Mouse (Mus musculus): ENCODE data around the gene Isg20. TPM values are rescaled to one million over a fixed set of nuclear protein-coding genes. Genes with fewer than 3 reads are reported as not detected.

The Isg20 gene
- polyA plus RNA-seq, 1 experiment from 2014 or later: 4.5 TPM

DNA sequence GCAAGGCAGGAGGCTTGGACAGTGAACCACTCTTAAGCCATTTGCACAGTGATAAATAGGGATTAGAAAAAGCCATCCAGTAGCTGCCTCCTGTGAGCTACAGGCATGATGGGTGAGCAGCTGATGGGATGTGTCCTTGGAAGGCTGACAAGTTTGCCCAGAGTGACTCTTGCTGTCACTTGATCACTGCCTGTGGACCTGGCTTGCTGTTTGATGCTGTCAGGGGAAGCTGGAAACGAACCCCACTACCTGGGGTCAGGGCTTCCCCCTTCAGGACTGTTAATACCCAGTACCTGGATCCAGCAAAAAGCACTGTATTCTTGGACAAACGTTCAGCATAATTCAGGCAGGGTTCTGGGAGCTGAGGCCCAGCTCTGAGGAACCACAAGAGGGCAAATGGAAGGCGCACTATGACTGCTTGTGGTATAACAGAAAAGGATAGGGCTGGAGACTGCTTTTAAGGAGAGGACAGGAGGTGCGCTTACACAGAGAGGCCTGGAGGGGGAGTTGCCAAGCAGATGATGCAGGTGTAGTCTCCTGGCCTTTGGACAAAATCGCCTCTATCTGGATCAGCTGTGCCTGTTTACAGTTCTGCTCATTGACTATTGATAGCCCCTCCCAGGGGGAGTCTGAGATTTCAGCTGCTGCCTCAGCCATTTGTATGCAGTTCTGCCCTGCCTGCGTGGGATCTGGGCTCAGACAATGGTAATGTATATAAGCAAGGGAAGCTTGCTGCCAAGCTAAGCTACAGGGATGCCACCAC, 2.7 kb upstream of the Isg20 start:
- Histone ChIP-seq H3K9ac (no peak overlapping the region), H3K36me3 (peaks cover 6% of the 10 kb centered on the region; the same call in 1 of the 2 replicates), H3K9me3 (no peaks in the 10 kb centered on the region), H3K27ac (no peak overlapping the region), H3K4me3 (replicated peaks) (no peak overlapping the region), H3K4me1 (replicated peaks) (peaks cover 13% of the 10 kb centered on the region; the same call in 1 of the 2 replicates), H3K27me3 (replicated peaks) (no peaks in the 10 kb centered on the region), H3K4me2 (replicated peaks) (no peak overlapping the region)
- ATAC-seq: no peak
- 46% methylated on average over 6 of the region's 6 CpGs for WGBS

DNA sequence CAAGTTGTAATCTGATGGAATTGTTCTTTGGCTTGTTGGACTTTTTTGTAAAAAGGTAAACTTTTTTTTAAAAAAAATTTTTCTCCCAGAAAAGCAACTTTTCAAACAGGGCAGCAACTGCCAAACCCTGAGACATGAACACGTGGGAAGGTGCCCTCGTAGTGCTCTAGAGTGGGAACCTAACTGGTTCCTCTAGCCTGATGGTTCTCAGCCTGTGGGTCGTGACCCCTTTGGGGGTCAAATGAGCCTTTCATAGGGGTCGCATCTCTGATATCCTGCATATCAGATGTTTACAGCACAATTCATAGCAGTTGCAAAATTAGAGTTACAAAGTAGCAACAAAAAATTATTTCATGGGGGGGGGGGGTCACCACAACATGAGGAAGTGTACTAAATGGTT, 2.0 kb upstream of the Isg20 start:
- no peak overlapping the region for H3K4me2 ChIP-seq (replicated peaks)
- no peak overlapping the region for H3K9ac ChIP-seq
- H3K4me1 ChIP-seq (replicated peaks): peaks cover 13% of the 10 kb centered on the region; the same call in 1 of the 2 replicates
- no peak overlapping the region for H3K27ac ChIP-seq
- peaks cover 6% of the 10 kb centered on the region; the same call in 1 of the 2 replicates for H3K36me3 ChIP-seq
- WGBS: 90% methylated on average over 4 of the region's 4 CpGs
- no peak overlapping the region for H3K4me3 ChIP-seq (replicated peaks)
- no peaks in the 10 kb centered on the region for H3K27me3 ChIP-seq (replicated peaks)
- no peaks in the 10 kb centered on the region for H3K9me3 ChIP-seq
- no peak for ATAC-seq

DNA sequence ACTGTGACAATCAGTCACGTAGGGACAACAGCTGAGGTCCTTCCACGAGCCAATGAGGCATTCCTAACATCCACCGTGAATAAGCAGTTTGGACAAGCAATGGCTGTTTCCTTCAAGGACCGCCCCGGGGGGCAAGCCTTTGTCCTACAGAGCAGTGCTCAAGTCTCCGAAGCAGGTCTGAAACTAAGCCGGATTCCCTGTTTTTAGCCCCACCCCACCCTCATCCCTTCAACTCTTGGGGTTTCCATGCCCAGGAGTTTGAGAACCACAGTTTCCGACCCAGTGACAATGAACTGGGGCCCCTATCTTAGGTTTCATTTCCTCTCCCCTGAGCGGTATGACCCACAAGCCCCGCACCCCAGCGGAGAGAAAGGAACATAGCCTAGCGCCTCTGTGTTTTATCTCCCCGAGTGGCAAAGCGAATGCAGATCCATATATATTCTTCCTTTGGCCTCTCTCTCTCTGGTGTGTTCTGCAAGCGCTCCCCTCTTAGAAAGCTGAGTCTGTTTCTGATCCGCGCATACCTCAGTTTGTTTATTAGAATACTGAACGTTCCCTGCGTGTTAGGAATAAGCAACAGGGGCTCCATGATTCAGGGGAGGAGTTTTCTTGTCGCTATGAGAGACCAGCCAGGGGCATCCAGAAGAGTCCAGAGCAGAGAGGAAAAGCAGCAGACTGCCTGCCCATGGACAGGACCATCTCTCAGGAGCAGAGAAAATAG, 811 bp upstream of the Isg20 start:
- Histone ChIP-seq H3K4me2 (replicated peaks) (peak overlapping the region; percentile 54), H3K27me3 (replicated peaks) (no peaks in the 10 kb centered on the region), H3K4me1 (replicated peaks) (peaks cover 13% of the 10 kb centered on the region; the same call in 1 of the 2 replicates), H3K9me3 (no peaks in the 10 kb centered on the region), H3K9ac (no peak overlapping the region), H3K36me3 (no peaks in the 10 kb centered on the region), H3K27ac (no peak overlapping the region), H3K4me3 (replicated peaks) (peak overlapping the region; percentile 9; the same call in 1 of the 2 replicates)
- ATAC-seq: no peak
- 15% methylated on average over 20 of the region's 20 CpGs for WGBS

DNA sequence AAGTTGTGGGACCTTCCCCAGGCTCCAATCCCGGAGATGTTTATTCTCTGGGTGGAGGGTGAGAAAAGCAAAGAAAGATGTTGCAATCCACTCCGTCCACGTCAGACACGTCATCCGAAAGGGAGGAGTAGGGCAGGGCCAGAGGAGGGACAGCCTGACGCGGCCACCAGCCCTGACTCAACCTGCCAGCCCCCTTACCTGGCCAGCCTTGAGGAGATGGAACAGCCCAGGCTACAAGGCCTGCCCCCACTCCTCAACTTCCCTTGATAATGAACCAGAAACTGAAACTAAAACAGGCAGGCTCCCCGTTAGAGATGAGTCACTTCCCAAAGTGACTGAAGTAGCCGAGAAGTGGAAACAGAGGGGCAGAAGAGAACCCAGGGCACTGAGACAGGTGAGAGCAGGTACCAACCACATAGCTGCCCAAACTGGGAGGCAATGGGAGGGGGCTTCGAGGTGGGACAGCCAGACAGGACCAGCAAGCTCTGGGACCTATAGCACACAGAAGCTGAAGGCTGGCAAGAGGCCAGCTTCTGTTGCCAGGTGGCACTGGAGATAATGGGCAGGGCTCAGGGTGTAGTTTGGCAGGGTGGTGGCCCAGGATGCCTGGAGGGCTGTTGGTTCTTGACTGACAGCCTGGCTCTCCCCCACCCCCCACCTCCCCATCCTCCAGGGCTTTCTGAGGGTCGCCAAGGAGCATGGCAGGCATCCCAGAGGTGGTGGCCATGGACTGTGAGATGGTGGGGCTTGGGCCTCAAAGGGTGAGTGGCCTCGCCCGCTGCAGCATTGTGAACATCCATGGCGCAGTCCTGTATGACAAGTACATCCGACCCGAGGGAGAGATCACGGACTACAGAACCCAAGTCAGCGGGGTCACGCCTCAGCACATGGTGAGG, 673 bp downstream of the Isg20 start:
- WGBS: 62% methylated on average over 19 of the region's 19 CpGs
- peak overlapping the region; percentile 24 for H3K4me3 ChIP-seq (replicated peaks)
- no peaks in the 10 kb centered on the region for H3K9me3 ChIP-seq
- peak overlapping the region; percentile 1; the same call in 1 of the 2 replicates for H3K9ac ChIP-seq
- H3K4me2 ChIP-seq (replicated peaks): peak overlapping the region; percentile 53
- peaks cover 13% of the 10 kb centered on the region; the same call in 1 of the 2 replicates for H3K4me1 ChIP-seq (replicated peaks)
- no peak overlapping the region for H3K27ac ChIP-seq
- no peaks in the 10 kb centered on the region for H3K27me3 ChIP-seq (replicated peaks)
- no peaks in the 10 kb centered on the region for H3K36me3 ChIP-seq
- ATAC-seq: peak; percentile 92

GRCm38 (mm10) chr7:78914545-78914845, 1.3 kb downstream of the Isg20 start:
- peaks cover 13% of the 10 kb centered on the region; the same call in 1 of the 2 replicates for H3K4me1 ChIP-seq (replicated peaks)
- no peak overlapping the region for H3K9ac ChIP-seq
- no peak overlapping the region for H3K4me3 ChIP-seq (replicated peaks)
- ATAC-seq: no peak
- H3K27me3 ChIP-seq (replicated peaks): no peaks in the 10 kb centered on the region
- no peak overlapping the region for H3K27ac ChIP-seq
- H3K36me3 ChIP-seq: no peaks in the 10 kb centered on the region
- no peaks in the 10 kb centered on the region for H3K9me3 ChIP-seq
- H3K4me2 ChIP-seq (replicated peaks): no peak overlapping the region
- WGBS: 64% methylated on average over 3 of the region's 3 CpGs

DNA sequence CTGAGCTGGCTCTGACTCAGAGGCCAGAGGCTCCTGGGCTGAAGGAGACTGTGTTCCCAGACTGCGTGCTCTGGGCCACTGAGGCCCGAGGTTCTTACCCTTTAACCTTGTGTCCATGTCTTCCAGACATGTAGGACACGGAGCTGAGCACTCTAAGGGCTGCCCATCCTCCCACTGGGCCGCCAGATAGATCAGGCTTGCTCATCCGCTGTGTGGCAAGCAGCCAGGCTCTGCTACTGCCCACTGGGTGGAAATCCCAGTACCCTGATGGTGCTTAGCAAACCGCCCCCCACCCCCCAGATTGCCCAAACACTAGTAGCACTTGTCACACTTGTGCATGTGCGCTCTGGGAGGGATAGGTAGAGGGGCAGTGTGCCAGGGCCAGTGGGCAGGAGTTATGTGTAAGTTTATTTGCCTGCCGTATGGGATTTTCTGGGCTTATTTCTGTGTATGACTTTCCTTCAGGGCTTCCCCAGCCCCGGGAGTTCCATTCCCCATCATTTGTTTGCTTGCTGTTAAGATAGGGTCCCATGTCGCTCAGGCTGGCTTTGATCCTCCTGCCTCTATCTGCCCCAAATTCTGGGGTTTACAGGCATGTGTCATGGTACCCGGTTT, 1.8 kb downstream of the Isg20 start:
- no peaks in the 10 kb centered on the region for H3K27me3 ChIP-seq (replicated peaks)
- H3K4me1 ChIP-seq (replicated peaks): peaks cover 13% of the 10 kb centered on the region; the same call in 1 of the 2 replicates
- no peak overlapping the region for H3K27ac ChIP-seq
- no peaks in the 10 kb centered on the region for H3K36me3 ChIP-seq
- H3K9ac ChIP-seq: no peak overlapping the region
- WGBS: 79% methylated on average over 11 of the region's 11 CpGs
- no peak overlapping the region for H3K4me2 ChIP-seq (replicated peaks)
- no peaks in the 10 kb centered on the region for H3K9me3 ChIP-seq
- ATAC-seq: no peak
- H3K4me3 ChIP-seq (replicated peaks): no peak overlapping the region

GRCm38 (mm10) chr7:78918686-78919085, 5.5 kb downstream of the Isg20 start:
- ATAC-seq: no peak
- Histone ChIP-seq H3K4me2 (replicated peaks) (no peak overlapping the region), H3K9ac (no peak overlapping the region), H3K9me3 (no peaks in the 10 kb centered on the region), H3K36me3 (no peaks in the 10 kb centered on the region), H3K27me3 (replicated peaks) (no peaks in the 10 kb centered on the region), H3K4me1 (replicated peaks) (0 out of 2 replicates have a peak, but pooled peaks cover 3% of the 10 kb centered on the region), H3K4me3 (replicated peaks) (no peak overlapping the region), H3K27ac (no peak overlapping the region)
- 52% methylated on average over 4 of the region's 4 CpGs for WGBS

- no peak overlapping the region for H3K4me2 ChIP-seq (replicated peaks)
- WGBS: 57% methylated on average over 7 of the region's 7 CpGs
- no peaks in the 10 kb centered on the region for H3K9me3 ChIP-seq
- no peak overlapping the region for H3K4me3 ChIP-seq (replicated peaks)
- no peaks in the 10 kb centered on the region for H3K36me3 ChIP-seq
- H3K4me1 ChIP-seq (replicated peaks): no peaks in the 10 kb centered on the region
- no peak overlapping the region for H3K9ac ChIP-seq
- no peaks in the 10 kb centered on the region for H3K27me3 ChIP-seq (replicated peaks)
- ATAC-seq: peak; percentile 63
- H3K27ac ChIP-seq: no peak overlapping the region
Observed at GRCm38 (mm10) chr7:78922506-78922905, 9.3 kb downstream of the Isg20 start.

- Histone ChIP-seq H3K4me1 (replicated peaks) (no peaks in the 10 kb centered on the region), H3K4me2 (replicated peaks) (no peak overlapping the region), H3K9ac (no peak overlapping the region), H3K27me3 (replicated peaks) (no peaks in the 10 kb centered on the region), H3K36me3 (no peaks in the 10 kb centered on the region), H3K9me3 (no peaks in the 10 kb centered on the region), H3K27ac (no peak overlapping the region), H3K4me3 (replicated peaks) (no peak overlapping the region)
- 18% methylated on average over 6 of the region's 6 CpGs for WGBS
- ATAC-seq: peak; percentile 37
Observed at GRCm38 (mm10) chr7:78924300-78924699, 11.1 kb downstream of the Isg20 start.

- ATAC-seq: no peak
- Histone ChIP-seq H3K9ac (no peak overlapping the region), H3K27ac (no peak overlapping the region), H3K9me3 (no peaks in the 10 kb centered on the region), H3K4me3 (replicated peaks) (no peak overlapping the region), H3K4me1 (replicated peaks) (no peaks in the 10 kb centered on the region), H3K36me3 (no peaks in the 10 kb centered on the region), H3K27me3 (replicated peaks) (no peaks in the 10 kb centered on the region), H3K4me2 (replicated peaks) (no peak overlapping the region)
- WGBS: 70% methylated on average over 7 of the region's 7 CpGs
Observed at GRCm38 (mm10) chr7:78924796-78925195, 11.6 kb downstream of the Isg20 start.

DNA sequence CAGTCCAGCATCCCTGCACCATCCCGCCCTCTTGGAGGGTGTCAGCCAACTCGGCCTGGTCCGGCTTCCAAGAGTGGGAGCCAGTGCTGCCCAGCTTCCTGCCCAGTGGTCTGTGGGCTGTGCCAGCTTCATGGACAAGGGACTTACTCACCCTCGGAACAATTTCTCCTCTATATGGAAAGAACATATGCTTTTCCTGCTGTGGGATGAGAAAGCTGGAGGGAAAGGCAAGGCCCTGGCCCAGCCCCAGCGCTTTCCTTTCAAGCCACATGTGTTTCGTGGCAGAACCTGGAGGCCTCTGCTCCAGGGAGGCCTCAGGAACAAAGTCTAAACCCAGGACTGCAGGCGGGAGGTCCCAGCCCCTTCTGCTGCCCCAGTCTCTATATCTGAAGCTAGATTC, 12.5 kb downstream of the Isg20 start:
- H3K9ac ChIP-seq: no peak overlapping the region
- no peaks in the 10 kb centered on the region for H3K36me3 ChIP-seq
- H3K27me3 ChIP-seq (replicated peaks): no peaks in the 10 kb centered on the region
- no peak overlapping the region for H3K27ac ChIP-seq
- no peaks in the 10 kb centered on the region for H3K4me1 ChIP-seq (replicated peaks)
- H3K9me3 ChIP-seq: no peaks in the 10 kb centered on the region
- WGBS: 76% methylated on average over 7 of the region's 7 CpGs
- H3K4me3 ChIP-seq (replicated peaks): no peak overlapping the region
- ATAC-seq: no peak
- no peak overlapping the region for H3K4me2 ChIP-seq (replicated peaks)

DNA sequence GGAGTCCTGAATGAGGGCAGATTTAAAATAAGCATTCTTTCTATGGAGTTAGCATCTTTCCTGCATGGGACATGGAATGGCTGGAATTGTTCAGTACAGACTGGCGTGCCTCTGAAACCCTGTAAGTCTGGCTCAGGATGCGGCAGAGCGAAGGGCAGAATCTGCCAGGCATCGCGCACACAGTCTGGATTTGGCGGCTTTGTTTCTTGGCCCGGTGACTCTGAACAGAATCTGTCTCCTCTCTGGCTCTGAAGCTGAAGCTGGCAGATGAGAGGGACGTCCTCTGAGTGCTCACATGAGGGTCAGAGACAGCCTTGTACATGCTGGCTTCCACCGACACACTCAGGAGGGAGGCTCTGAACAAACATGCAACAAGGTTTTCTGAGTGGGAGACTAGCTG, 12.9 kb downstream of the Isg20 start:
- no peaks in the 10 kb centered on the region for H3K36me3 ChIP-seq
- no peak overlapping the region for H3K4me3 ChIP-seq (replicated peaks)
- no peaks in the 10 kb centered on the region for H3K9me3 ChIP-seq
- no peaks in the 10 kb centered on the region for H3K4me1 ChIP-seq (replicated peaks)
- no peak overlapping the region for H3K9ac ChIP-seq
- WGBS: 84% methylated on average over 9 of the region's 9 CpGs
- H3K4me2 ChIP-seq (replicated peaks): no peak overlapping the region
- no peak overlapping the region for H3K27ac ChIP-seq
- ATAC-seq: no peak
- H3K27me3 ChIP-seq (replicated peaks): no peaks in the 10 kb centered on the region

All from intestine, embryonic 15.5 days (tissue).